Mouse (Mus musculus): ENCODE results near the gene Uchl1. TPM values are rescaled to one million over a fixed set of nuclear protein-coding genes. Genes with fewer than 3 reads are reported as not detected.

The Uchl1 gene
- total RNA-seq (2015) (not detected in 2 replicates), total RNA-seq (2017) (0.73 TPM in 1 of 2 replicates, not detected in the other)

DNA sequence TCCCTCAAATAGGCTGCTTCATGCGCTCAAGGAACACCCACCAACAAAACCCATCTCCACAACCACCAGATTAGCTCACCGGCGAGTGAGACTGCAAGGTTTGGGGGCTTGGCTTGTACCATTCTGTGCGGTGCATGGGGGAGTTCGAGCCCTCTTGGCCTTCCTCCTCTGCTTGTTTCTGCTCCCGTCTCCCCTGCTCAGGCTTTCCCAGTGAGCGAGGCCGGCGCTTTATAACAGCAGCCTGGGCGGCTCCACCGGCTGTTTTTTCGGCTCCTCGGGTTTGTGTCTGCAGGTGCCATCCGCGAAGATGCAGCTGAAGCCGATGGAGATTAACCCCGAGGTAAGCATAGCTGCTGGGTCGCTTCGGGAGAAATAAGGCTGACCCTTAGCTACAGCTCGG lies at the start of gene Uchl1:
Uchl1 (plus strand) TSS at position 109 of the 400 bp plus-strand sequence.
- no peak for ATAC-seq (ENCODE audit: poor library complexity, severe bottlenecking)

DNA sequence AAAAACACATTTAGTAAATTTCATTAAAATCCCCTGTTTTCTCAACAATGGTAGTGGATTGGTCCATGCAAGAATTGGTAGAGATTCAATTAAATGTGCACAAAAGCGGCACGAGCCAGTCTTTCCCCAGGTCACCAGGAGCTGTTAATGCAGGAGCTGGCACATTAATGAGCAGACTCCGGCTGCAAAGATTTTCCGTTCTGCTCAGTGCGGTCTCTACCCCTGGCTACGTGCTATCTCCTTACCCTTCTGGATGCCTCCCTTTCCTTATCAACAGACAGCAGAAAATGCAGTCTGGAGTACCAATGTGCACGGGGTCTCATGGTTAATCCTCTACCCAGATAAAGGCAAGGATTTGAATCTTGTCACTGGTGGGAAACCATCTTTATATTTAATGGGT lies 48.1 kb upstream of the Uchl1 start:
- ATAC-seq (ENCODE audit: poor library complexity, severe bottlenecking) = no peak

DNA sequence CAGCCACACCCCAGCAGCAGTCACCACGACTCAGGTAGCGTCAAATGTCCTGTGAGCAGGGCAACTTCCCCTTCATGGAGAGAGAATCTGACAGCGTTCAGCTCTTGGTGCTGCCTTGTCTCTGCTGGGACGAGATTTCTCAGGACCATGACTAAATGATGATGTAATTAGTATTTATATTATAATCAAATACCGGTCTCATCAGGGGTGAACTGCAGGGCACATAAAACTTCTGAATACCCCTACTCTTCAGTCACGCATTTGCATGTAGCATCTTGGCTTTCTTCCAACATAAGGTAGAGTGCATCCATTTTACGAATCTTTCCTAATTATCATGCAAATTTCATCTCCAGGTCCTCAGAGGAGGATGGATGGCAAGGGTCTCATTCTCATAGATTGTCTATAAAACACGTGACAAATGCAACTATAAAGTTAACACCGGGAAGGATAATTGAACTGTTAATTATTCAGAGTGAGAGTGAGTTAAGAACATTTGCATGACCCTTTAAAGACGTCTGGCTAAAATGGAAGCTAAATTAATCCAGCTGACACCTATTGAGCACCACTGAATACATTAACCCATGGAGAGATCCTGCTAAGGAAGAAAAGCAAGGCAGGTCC lies 40.3 kb upstream of the Uchl1 start:
- no peak for ATAC-seq (ENCODE audit: poor library complexity, severe bottlenecking)

DNA sequence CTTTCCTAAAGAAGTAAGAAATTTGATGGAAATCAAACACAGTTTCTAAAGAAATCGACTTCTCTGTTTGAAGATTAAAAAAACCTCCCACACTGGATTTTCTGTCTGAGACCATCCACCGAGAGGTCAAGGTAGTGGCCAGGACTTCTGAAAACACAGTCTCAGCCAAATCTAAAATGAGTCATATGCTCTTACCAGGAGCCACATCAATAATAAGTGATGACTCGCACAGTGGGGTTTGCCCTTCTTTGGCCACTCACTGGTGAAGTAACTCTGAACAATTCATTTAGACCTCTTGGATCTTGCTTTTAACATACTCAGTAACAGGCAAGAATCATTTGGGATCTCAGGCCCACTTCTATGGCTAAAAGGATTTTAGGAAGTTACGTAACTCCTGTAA lies 33.7 kb upstream of the Uchl1 start:
- no peak for ATAC-seq (ENCODE audit: poor library complexity, severe bottlenecking)

DNA sequence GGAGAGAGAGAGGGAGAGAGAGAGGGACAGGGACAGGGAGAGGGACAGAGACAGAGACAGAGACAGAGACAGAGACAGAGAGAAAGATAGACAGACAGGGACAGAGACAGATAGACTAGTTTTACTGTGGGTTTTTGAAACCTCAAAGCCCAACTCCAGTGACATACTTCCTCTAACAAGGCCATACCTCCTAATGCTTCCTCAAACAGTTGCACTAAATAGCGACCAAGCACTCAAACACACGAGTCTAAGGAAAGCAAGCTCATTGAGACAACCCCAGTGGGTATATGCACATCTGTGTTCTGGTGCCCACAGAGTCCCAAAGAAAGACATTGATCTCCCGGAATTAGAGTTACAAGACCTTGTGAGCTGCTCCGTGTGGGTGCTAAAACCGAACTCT lies 32.6 kb upstream of the Uchl1 start:
- no peak for ATAC-seq (ENCODE audit: poor library complexity, severe bottlenecking)

DNA sequence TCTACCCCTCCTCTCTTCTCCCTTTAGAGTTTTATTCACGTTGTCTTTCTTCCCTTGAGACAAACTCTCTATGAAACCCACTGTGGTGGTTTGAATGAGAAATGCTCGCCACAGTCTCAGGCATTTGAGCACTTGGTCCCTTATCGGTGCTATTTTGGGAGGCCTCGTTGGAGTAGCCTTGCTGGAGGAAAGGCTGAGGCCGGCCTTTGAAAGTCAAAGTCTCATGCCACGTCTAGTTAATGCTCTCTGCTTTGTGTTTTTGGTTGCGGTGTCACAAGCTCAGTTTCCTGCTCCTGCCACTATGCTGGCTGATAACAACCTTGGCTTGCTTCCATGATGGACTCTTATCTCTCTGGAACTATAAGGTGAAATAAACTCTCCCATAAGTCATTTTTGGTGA lies 28.4 kb upstream of the Uchl1 start:
- ATAC-seq (ENCODE audit: poor library complexity, severe bottlenecking) = no peak

DNA sequence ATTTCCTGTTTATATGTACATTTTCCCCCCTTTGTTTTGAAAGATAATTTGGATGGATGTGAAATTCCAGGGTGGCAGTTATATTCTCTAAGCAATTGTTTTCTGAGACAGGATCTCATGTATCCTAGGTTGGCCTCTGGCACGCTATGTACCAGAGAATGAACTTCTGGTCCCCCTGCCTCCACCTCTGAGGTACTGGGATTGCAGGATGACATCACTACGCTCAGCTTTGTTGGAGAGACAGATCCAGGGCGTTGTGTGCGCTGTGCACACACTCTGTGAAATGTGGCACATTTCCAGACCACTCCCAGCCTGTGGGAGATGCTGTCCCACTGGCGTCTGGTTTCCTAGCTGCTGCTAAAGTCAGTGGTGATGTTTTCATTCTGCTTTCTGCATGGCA lies 21.7 kb upstream of the Uchl1 start:
- ATAC-seq (ENCODE audit: poor library complexity, severe bottlenecking) = no peak

DNA sequence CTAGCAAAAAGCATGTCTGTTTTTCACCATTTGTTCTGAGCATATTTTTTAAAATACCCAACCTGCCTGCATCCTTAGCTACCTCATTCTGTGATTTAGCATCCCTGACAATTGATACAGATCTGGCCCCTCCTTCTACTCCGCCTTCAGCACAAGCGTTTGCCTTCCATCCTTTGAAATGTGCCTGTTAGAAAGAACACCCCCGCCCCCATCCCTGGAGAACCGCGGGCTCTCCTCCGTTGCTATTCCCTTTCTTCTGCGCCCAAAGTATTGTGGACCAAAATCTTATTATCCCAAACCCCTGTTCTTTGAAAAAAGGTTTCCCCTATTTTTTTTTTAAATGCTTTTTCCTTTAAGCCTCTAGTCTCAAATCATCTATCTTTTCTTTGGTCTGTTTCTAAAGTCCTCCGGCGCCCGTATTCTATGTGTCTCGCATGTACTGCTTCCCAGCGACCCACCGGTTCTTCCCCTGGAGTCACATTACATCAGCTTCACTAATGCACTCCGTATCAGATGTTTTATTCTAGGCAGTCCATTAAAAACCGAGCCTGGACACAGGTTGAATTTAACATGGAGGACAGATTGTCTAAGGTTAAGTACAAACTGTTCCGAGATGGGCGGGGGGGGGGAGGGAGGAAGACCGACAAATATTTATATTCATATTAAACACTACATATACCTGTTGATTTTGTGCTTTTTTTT lies 551 bp upstream of the Uchl1 start:
- ATAC-seq (ENCODE audit: poor library complexity, severe bottlenecking) = no peak

DNA sequence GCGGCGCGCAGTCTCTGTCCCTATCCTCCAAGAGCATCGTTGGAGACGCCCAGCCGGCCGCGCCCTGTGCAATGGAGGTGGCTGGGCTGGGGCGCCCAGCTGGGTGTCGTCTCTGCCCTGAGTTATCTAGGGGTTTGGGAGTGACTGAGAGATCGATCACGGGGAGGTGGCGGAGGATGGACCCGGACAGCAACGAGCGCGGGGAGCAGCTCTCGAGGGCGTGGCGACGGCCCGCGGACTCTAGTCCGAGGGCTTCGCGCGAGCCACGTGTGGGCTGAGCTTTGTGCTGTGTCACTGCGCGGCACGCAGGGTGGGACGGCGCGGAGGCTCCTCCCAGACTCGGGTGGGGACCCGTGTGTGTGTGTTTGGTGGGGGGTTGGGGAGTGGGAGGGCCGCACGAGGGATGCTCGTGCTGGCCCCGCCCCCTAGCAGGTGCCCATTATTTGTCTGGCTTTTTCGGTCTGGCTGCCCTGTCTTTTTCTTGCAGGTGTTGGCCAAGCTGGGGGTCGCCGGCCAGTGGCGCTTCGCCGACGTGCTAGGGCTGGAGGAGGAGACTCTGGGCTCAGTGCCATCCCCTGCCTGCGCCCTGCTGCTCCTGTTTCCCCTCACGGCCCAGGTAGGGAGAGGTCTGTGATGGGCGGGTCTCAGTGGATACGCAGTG lies 696 bp downstream of the Uchl1 start:
- ATAC-seq (ENCODE audit: poor library complexity, severe bottlenecking) = peak; percentile 38

DNA sequence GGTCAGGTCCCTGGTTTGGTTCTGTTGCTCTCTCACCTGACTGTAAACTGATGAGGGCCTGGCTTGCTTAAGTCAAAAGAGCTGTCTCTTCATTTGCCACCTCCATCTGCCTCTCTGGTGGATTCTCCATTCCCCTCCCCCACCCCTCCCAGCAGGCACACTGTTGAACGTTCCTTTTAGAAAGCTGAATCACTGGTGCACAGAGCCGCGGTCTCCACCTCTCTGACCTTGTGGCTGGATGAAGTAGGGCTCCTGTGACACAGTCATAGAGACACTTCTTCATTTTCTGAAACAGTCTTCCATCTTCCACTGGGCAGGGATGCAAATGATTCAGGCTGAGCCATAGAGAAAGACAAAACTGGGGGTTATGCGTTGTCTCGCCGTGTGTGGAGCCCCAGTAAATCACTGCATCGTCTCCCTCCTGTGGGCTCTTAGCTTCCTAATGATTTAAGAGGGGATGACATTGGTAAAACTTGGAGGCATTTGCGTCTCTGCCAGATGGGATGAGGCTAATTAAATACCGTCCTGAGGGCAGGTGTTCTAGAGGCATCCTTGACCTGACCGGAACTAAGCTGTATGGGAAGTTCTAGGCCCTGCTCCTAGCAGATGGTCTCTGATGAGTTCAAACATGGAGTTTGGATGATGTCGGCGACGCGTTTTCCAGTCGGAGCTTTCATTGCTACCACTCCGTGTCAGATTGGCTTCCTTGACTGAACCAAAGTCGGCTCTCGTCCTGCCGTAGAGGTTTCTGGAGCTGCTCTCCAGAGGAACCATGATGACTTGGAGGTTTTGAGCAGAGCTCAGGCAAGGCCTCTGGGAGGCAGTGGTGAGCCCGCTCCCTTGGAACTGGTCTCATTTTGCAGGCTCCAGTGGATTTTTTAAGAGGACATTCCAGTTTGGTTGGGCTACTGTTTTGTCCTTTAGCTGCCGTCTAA lies 1.8 kb downstream of the Uchl1 start:
- ATAC-seq (ENCODE audit: poor library complexity, severe bottlenecking) = no peak

DNA sequence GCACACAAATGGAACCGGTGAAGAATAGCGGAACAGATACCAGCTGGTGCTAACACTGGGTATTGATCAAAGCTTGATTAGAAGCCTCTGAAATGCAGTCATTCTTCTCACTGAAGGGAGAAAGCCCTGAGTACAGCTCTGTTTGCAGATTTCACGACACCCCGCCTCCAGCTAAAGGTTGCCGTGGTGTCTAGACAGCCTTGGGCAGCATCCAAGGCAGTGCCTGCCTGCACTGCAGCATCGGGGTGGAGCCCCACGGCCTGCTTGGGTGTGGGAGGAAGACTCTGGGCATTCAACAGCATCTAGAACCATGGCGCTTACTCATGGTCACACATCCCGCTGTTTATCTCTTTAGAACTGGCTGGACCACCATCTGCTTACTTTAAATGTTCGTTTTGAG lies 3.3 kb downstream of the Uchl1 start:
- ATAC-seq (ENCODE audit: poor library complexity, severe bottlenecking) = no peak

DNA sequence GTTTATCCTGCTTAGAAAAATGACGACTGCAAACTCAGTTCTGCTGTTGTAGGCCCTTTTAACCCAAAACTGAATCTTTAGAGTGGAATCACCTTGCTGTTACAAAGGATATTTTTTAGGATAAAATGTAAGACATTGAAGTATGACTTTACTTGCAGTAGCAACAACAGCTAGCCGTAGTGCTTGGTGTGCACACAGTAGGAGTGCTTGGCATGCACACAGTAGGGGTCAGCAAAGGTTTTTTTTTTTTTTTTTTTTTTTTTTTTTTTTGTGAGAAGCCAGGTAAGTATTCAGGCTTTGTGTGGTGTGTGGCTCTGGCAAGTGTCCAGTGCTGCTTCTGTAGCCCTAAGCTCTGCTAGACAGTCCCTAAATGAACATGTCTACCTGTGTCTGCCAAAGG lies 10.0 kb downstream of the Uchl1 start:
- ATAC-seq (ENCODE audit: poor library complexity, severe bottlenecking) = no peak

DNA sequence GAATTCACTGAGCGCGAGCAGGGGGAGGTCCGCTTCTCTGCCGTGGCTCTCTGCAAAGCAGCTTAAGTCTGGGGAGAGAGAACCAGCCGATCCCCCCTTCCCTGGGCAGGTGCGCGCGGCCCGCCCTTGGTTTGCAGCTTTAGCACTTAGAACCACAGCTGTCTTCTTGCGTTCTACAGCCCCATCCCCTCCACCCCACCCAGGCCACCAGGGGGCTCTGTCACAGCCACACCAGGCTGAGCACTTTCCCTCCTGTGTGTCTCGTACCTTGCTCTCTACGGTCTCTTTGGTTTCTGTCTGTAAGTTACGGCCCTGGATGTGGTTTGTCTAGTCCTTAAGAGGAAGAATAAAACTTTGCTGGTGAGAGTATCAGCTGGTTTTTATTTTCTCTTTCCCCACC lies 11.0 kb downstream of the Uchl1 start:
- ATAC-seq (ENCODE audit: poor library complexity, severe bottlenecking) = no peak

DNA sequence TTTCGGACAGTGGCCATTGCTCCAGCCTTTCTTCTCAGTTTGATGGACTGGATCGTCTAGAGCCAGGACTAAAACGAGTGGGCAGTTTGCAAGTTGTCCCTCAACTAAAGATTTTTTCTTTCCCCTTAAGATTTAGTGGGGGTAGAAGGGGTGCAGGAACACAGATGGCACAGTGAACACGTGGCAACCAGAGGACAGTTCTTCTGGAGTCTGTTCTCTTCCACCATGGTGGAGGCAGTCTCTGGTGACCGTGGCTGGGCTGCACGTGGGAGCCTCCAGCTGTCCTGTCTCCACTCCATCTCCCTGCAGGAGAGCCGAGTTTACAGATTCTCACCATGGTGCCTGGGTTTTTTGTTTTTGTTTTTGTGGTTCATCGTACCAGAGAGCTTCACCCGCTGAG lies 11.8 kb downstream of the Uchl1 start:
- no peak for ATAC-seq (ENCODE audit: poor library complexity, severe bottlenecking)

DNA sequence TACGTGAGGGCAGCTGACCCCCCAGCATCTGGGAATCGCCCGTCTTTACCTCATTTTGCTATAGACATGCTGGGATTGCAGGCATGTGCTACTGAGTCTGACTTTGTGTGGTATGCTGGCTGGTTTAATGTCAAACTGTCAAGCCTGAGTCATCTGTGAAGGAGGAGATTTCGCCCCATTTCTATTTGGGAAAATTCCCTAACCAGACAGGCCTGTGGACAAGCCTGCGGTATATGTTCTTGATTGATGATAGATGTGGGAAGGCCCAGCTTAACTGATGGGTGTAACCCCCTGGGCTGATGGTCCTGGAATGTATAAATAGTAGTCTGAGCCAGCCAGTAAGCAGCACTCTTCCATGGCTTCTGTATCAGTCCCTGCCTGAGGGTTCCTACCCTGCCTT lies 12.4 kb downstream of the Uchl1 start:
- ATAC-seq (ENCODE audit: poor library complexity, severe bottlenecking) = no peak

DNA sequence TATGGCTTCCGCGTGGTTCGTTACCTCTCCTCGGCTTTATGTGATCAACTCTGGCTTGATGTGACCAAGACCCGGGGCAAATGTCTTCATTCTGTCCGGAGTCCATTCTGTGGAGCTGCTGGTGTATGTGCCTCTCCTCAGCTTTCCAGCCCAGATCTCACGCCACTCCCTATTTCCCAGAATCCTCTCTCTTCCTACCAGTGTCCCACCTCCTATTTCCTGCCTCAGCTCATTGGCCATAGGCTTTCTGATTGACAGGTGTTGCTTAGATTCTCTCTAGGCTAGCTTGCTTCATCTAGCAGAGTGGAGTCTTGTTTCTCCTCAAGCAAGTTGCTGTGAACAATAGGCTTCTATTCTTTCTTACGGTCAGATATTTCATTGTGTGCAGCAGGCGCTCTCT lies 13.9 kb downstream of the Uchl1 start:
- no peak for ATAC-seq (ENCODE audit: poor library complexity, severe bottlenecking)

DNA sequence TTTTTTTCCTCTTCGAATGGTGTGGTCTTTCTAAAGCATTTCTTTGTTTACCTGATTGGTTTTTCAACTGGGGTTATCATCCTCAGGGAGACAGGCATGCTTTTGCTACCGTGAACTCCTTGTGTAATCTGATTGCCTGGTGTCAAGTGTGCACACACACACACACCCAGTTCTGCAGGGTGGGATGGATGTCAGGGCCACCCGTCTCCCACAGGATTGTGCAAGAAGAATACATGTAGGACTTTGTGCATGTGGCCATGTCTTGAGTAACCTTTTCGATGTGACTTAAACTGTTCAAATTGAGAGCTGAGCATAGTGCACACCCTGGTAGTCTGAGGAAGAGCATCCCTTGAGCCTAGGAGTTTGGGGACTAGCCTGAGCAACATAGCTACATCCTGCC lies 17.3 kb downstream of the Uchl1 start:
- no peak for ATAC-seq (ENCODE audit: poor library complexity, severe bottlenecking)

DNA sequence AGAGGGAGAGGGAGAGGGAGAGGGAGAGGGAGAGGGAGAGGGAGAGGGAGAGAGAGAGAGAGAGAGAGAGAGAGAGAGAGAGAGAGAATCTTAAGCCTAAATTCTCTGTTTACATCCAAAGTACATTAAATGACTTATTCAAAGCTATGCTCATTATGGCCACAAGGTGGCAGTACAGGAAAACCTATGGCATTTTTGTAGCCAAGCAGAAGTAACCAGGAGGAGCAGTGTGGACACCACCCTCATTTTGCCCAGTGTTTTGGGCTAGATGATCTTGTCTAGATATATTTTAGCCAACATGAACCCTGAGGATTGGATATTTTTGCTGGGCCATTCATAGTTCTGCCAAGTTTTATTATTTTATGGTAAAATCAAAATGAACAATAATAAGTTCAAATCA lies 21.2 kb downstream of the Uchl1 start:
- ATAC-seq (ENCODE audit: poor library complexity, severe bottlenecking) = no peak

DNA sequence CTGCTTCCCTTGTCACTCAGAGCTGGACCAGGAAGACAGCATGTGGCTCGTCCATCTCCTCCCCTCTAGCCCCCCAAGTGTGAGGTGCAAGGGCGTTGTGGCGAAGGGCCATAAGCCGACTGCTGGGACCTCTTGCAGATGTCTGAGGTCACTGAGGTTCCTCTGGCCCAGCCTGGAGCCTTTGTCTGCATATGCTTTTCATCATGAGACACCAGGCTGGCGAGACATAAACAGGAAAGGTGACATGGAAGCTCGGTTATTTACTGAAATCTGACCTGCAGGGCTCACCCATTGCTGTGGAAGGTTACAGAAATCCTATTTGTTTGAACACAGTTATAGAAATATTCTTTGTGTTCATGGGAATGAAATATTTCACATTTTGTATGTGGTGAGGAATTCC lies 24.0 kb downstream of the Uchl1 start:
- no peak for ATAC-seq (ENCODE audit: poor library complexity, severe bottlenecking)

DNA sequence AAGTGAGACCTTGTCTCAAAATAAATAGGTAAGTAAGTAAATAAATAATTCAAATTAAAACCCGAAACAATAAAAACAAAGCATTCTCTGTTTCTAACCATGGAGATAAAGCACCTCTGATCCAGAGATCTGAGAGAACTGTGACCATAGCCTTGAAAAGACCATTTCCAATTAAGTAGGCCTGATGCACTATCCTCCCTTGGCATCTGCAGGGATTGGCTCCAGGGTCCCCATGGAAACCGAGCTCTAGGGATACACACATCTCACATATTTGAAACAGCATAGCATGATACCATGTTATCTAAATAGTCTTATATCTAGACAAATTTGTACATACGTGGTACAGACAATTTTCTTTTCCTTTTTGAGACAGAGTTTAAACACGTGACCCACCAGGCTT lies 26.1 kb downstream of the Uchl1 start:
- ATAC-seq (ENCODE audit: poor library complexity, severe bottlenecking) = no peak

DNA sequence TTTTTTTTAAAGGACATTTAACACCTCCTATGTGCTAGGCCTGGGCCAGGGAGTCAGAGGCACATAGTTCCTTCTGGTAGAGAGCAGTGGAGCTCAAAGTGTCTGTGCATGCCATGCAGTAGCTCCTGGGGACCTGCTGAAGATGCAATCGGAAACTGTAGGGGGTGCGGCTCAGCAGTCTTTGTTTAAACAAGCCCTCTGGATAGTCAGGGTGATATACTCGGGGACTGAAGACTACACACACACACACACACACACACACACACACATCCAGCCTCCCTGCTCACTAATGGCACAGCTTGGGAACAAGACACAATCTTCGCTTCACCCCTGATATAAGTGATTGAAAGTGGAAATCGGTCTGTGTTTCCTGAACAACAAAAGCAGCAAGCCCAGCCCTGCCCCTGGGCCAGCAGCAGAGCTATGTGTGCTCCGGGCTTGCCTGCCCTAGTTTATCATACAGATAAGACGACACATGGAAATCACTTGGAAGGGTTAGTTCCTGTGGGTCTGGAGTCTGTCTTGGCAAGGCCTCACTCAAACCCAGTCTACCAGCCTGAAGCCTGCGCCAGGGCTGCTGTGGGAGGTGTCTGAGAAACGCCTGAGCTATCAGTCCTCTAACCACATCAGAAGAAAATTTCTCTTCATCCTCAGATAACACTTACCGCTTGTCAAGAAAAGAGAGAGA lies 27.6 kb downstream of the Uchl1 start:
- no peak for ATAC-seq (ENCODE audit: poor library complexity, severe bottlenecking)
